Mouse (Mus musculus): ENCODE measurements at regions not wholly inside any gene's neighbourhood (a gene's known extent, or its start where the extent isn't known, plus 50 kb on each side); places are given as distances from the start of the nearest gene placed in this dataset.

GRCm38 (mm10) chr10:8986339-8986738 is 100.5 kb upstream of the Sash1 start:
- H3K79me2 ChIP-seq (ENCODE audit: control insufficient read depth, insufficient read depth, low read length), result no peaks in the 10 kb centered on the region
- no peak overlapping the region for H3K4me3 ChIP-seq (ENCODE audit: insufficient read depth, low read depth, low read length)
- no peak for DNase-seq (ENCODE audit: extremely low read depth, low read depth, low spot score)
- no peak for TF ChIP-seq CTCF (IDR thresholded peaks at IDR 0.05; ENCODE audit: low read depth, low read length)
- no peak for TF ChIP-seq POLR2A (IDR thresholded peaks at IDR 0.05; ENCODE audit: extremely low read depth, insufficient read depth, low read length)
- H3K4me1 ChIP-seq (ENCODE audit: control insufficient read depth, insufficient read depth, low read length), result peaks cover 2% of the 10 kb centered on the region; the same call in 1 of the 2 replicates
- H3K36me3 ChIP-seq (ENCODE audit: control insufficient read depth, insufficient read depth, low read length), result no peaks in the 10 kb centered on the region
- WGBS, result 94% methylated on average over 7 of the region's 7 CpGs
- no peaks in the 10 kb centered on the region for H3K27me3 ChIP-seq (ENCODE audit: control insufficient read depth, insufficient read depth, low read length)
- no peak overlapping the region for H3K27ac ChIP-seq (replicated peaks; ENCODE audit: insufficient read depth, low read depth, low read length)
- H3K9ac ChIP-seq (ENCODE audit: low read depth, low read length), result no peak overlapping the region

- DNase-seq (ENCODE audit: extremely low read depth, low read depth, low spot score), result peak; percentile 93
- H3K4me1 ChIP-seq (ENCODE audit: control insufficient read depth, insufficient read depth, low read length), result peaks cover 2% of the 10 kb centered on the region; the same call in 1 of the 2 replicates
- 41% methylated on average over 4 of the region's 4 CpGs for WGBS
- H3K9ac ChIP-seq (ENCODE audit: low read depth, low read length), result no peak overlapping the region
- TF ChIP-seq POLR2A (IDR thresholded peaks at IDR 0.05; ENCODE audit: extremely low read depth, insufficient read depth, low read length) (no peak), CTCF (IDR thresholded peaks at IDR 0.05; ENCODE audit: low read depth, low read length) (no peak)
- peak overlapping the region; percentile 70 for H3K27ac ChIP-seq (replicated peaks; ENCODE audit: insufficient read depth, low read depth, low read length)
- H3K4me3 ChIP-seq (ENCODE audit: insufficient read depth, low read depth, low read length), result no peak overlapping the region
- H3K36me3 ChIP-seq (ENCODE audit: control insufficient read depth, insufficient read depth, low read length), result no peaks in the 10 kb centered on the region
- no peaks in the 10 kb centered on the region for H3K27me3 ChIP-seq (ENCODE audit: control insufficient read depth, insufficient read depth, low read length)
- no peaks in the 10 kb centered on the region for H3K79me2 ChIP-seq (ENCODE audit: control insufficient read depth, insufficient read depth, low read length)
Observed at GRCm38 (mm10) chr10:8983347-8983746, 97.5 kb upstream of the Sash1 start.

GRCm38 (mm10) chr10:8980568-8980967 is 94.7 kb upstream of the Sash1 start:
- no peaks in the 10 kb centered on the region for H3K27me3 ChIP-seq (ENCODE audit: control insufficient read depth, insufficient read depth, low read length)
- TF ChIP-seq POLR2A (IDR thresholded peaks at IDR 0.05; ENCODE audit: extremely low read depth, insufficient read depth, low read length) (no peak), CTCF (IDR thresholded peaks at IDR 0.05; ENCODE audit: low read depth, low read length) (no peak)
- H3K9ac ChIP-seq (ENCODE audit: low read depth, low read length), result no peak overlapping the region
- DNase-seq (ENCODE audit: extremely low read depth, low read depth, low spot score), result no peak
- 82% methylated on average over 1 of the region's 1 CpGs for WGBS
- H3K4me1 ChIP-seq (ENCODE audit: control insufficient read depth, insufficient read depth, low read length), result peaks cover 2% of the 10 kb centered on the region; the same call in 1 of the 2 replicates
- no peak overlapping the region for H3K4me3 ChIP-seq (ENCODE audit: insufficient read depth, low read depth, low read length)
- H3K27ac ChIP-seq (replicated peaks; ENCODE audit: insufficient read depth, low read depth, low read length), result no peak overlapping the region
- no peaks in the 10 kb centered on the region for H3K79me2 ChIP-seq (ENCODE audit: control insufficient read depth, insufficient read depth, low read length)
- H3K36me3 ChIP-seq (ENCODE audit: control insufficient read depth, insufficient read depth, low read length), result no peaks in the 10 kb centered on the region

GRCm38 (mm10) chr10:8978595-8978994 is 92.7 kb upstream of the Sash1 start:
- H3K9ac ChIP-seq (ENCODE audit: low read depth, low read length), result no peak overlapping the region
- no peaks in the 10 kb centered on the region for H3K27me3 ChIP-seq (ENCODE audit: control insufficient read depth, insufficient read depth, low read length)
- no peaks in the 10 kb centered on the region for H3K79me2 ChIP-seq (ENCODE audit: control insufficient read depth, insufficient read depth, low read length)
- H3K4me1 ChIP-seq (ENCODE audit: control insufficient read depth, insufficient read depth, low read length), result peaks cover 1% of the 10 kb centered on the region; the same call in 1 of the 2 replicates
- no peak for DNase-seq (ENCODE audit: extremely low read depth, low read depth, low spot score)
- H3K36me3 ChIP-seq (ENCODE audit: control insufficient read depth, insufficient read depth, low read length), result no peaks in the 10 kb centered on the region
- WGBS, result 97% methylated on average over 3 of the region's 3 CpGs
- H3K27ac ChIP-seq (replicated peaks; ENCODE audit: insufficient read depth, low read depth, low read length), result no peak overlapping the region
- no peak overlapping the region for H3K4me3 ChIP-seq (ENCODE audit: insufficient read depth, low read depth, low read length)
- TF ChIP-seq POLR2A (IDR thresholded peaks at IDR 0.05; ENCODE audit: extremely low read depth, insufficient read depth, low read length) (no peak), CTCF (IDR thresholded peaks at IDR 0.05; ENCODE audit: low read depth, low read length) (no peak)

- Histone ChIP-seq H3K27me3 (ENCODE audit: control insufficient read depth, insufficient read depth, low read length) (no peaks in the 10 kb centered on the region), H3K4me3 (ENCODE audit: insufficient read depth, low read depth, low read length) (no peak overlapping the region), H3K27ac (replicated peaks; ENCODE audit: insufficient read depth, low read depth, low read length) (no peak overlapping the region), H3K79me2 (ENCODE audit: control insufficient read depth, insufficient read depth, low read length) (no peaks in the 10 kb centered on the region), H3K4me1 (ENCODE audit: control insufficient read depth, insufficient read depth, low read length) (no peaks in the 10 kb centered on the region), H3K36me3 (ENCODE audit: control insufficient read depth, insufficient read depth, low read length) (no peaks in the 10 kb centered on the region), H3K9ac (ENCODE audit: low read depth, low read length) (no peak overlapping the region)
- WGBS, result 62% methylated on average over 1 of the region's 1 CpGs
- peak; percentile 55 for DNase-seq (ENCODE audit: extremely low read depth, low read depth, low spot score)
- TF ChIP-seq CTCF (IDR thresholded peaks at IDR 0.05; ENCODE audit: low read depth, low read length) (peak; percentile 35), POLR2A (IDR thresholded peaks at IDR 0.05; ENCODE audit: extremely low read depth, insufficient read depth, low read length) (no peak)
Observed at GRCm38 (mm10) chr10:8973934-8974333, 88.1 kb upstream of the Sash1 start.

GRCm38 (mm10) chr10:8972789-8973551 is 87.1 kb upstream of the Sash1 start:
- no peak overlapping the region for H3K27ac ChIP-seq (replicated peaks; ENCODE audit: insufficient read depth, low read depth, low read length)
- no peaks in the 10 kb centered on the region for H3K27me3 ChIP-seq (ENCODE audit: control insufficient read depth, insufficient read depth, low read length)
- TF ChIP-seq POLR2A (IDR thresholded peaks at IDR 0.05; ENCODE audit: extremely low read depth, insufficient read depth, low read length) (no peak), CTCF (IDR thresholded peaks at IDR 0.05; ENCODE audit: low read depth, low read length) (no peak)
- no peak overlapping the region for H3K9ac ChIP-seq (ENCODE audit: low read depth, low read length)
- no peak overlapping the region for H3K4me3 ChIP-seq (ENCODE audit: insufficient read depth, low read depth, low read length)
- H3K79me2 ChIP-seq (ENCODE audit: control insufficient read depth, insufficient read depth, low read length), result no peaks in the 10 kb centered on the region
- 87% methylated on average over 8 of the region's 8 CpGs for WGBS
- H3K4me1 ChIP-seq (ENCODE audit: control insufficient read depth, insufficient read depth, low read length), result 0 out of 2 replicates have a peak, but pooled peaks cover 3% of the 10 kb centered on the region
- no peaks in the 10 kb centered on the region for H3K36me3 ChIP-seq (ENCODE audit: control insufficient read depth, insufficient read depth, low read length)
- DNase-seq (ENCODE audit: extremely low read depth, low read depth, low spot score), result no peak
